Mouse (Mus musculus) liver, embryonic 13.5 days (tissue): ENCODE results near the gene Atp8b4. TPM values are rescaled to one million over a fixed set of nuclear protein-coding genes. Genes with fewer than 3 reads are reported as not detected.

Experiments
- ATAC-seq: fragments of 200-750 bp; cut with Nextera tagmentation; 2 replicates; pipeline ENCODE4 v1.8.0; 2017; ENCODE audit warnings: low read depth, mild to moderate bottlenecking, moderate number of reproducible peaks, moderate library complexity
- DNase-seq: peaks from one replicate; pipeline ENCODE4 v3.0.0; 2022
- H3K27ac ChIP-seq: fragments of 300-500 bp; sonication (generic); 2 replicates; pipeline ENCODE4 v1.5.1; 2015; ENCODE audit warnings: moderate library complexity, mild to moderate bottlenecking, inconsistent platforms
- H3K27me3 ChIP-seq: fragments of 300-500 bp; sonication (generic); 2 replicates; pipeline ENCODE4 v1.6.1; 2015; ENCODE audit warnings: mild to moderate bottlenecking, inconsistent platforms
- H3K36me3 ChIP-seq: fragments of 300-500 bp; sonication (generic); 2 replicates; pipeline ENCODE4 v1.6.1; 2015; ENCODE audit warnings: mild to moderate bottlenecking, inconsistent platforms
- H3K4me1 ChIP-seq: fragments of 300-500 bp; sonication (generic); replicated peaks from 2 replicates; pipeline ENCODE4 v1.6.1; 2015; ENCODE audit warnings: inconsistent platforms
- H3K4me2 ChIP-seq: fragments of 300-500 bp; sonication (generic); 2 replicates; pipeline ENCODE4 v1.6.1; 2015; ENCODE audit warnings: inconsistent platforms, mild to moderate bottlenecking, moderate library complexity
- H3K4me3 ChIP-seq: fragments of 300-500 bp; sonication (generic); replicated peaks from 2 replicates; pipeline ENCODE4 v1.5.1; 2015; ENCODE audit warnings: mild to moderate bottlenecking, inconsistent platforms
- H3K9ac ChIP-seq: fragments of 300-500 bp; sonication (generic); 2 replicates; pipeline ENCODE4 v1.6.1; 2015; ENCODE audit warnings: mild to moderate bottlenecking, inconsistent platforms
- H3K9me3 ChIP-seq: fragments of 300-500 bp; sonication (generic); replicated peaks from 2 replicates; pipeline ENCODE4 v1.6.1; 2016; ENCODE audit warnings: inconsistent platforms
- WGBS: fragments of 180-500 bp; shearing (Covaris S2); methylation state at CpG from one replicate; pipeline ENCODE4 v1.1.7; 2015; ENCODE audit not compliant: insufficient replicate concordance; 5-methylcytosine and 5-hydroxymethylcytosine counted together
- polyA plus RNA-seq: library from polyadenylated mRNA; unstranded; fragments of >200 nt; fragmentation: Nextera tagmentation; extraction: Ambion mirVana; gene quantifications from 2 replicates; pipeline ENCODE4 v1.2.1, GENCODE M21; 2015

Gene Atp8b4
- polyA plus RNA-seq, 1 experiment from 2014 or later, result 4.6 TPM

DNA sequence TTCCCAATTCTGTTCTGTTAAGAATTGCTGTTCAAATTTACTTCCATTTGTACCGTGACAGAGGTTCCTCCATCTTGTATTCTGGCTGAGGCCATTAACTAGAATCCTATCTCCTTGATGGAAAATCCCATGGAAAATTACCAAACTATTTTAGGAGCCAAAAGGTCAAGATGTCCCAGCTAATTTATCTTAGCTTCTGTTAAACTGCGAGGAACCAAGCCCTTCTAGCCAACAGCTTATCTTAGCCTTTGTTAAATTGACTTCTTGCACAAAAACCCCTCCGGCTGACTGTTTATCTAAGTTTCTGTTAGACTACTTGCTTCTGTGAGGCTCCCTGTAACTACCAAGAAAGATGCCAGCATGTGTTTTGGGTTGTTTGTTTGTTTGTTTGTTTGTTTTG is 183.5 kb downstream of the Atp8b4 start:
- no peaks in the 10 kb centered on the region for H3K9me3 ChIP-seq
- no peaks in the 10 kb centered on the region for H3K4me1 ChIP-seq
- ATAC-seq (no peak), DNase-seq (no peak)
- no peak overlapping the region for H3K9ac ChIP-seq
- no peak overlapping the region for H3K27ac ChIP-seq
- H3K27me3 ChIP-seq, result no peaks in the 10 kb centered on the region
- WGBS, result 42% methylated on average over 3 of the region's 3 CpGs
- no peaks in the 10 kb centered on the region for H3K36me3 ChIP-seq
- H3K4me3 ChIP-seq, result no peak overlapping the region
- H3K4me2 ChIP-seq, result no peak overlapping the region

DNA sequence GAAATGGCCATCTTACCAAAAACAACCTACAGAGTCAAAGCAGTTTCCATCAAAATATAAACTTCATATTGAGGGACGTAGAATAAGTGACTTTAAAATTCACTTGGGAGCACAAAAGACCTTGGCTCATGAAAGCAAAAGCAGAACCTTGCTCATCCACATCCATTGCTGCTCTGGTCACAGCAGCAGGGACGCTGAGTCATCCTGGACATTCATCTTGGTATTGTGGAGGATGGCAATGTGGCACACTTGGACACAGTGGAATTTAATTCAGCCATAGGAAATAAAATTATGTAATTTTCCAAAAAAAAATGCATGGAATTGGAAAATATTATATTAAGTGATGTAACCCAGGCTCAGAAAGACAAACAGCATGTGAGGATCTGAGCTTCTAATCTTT is 184.1 kb downstream of the Atp8b4 start:
- DNase-seq, result no peak
- no peaks in the 10 kb centered on the region for H3K4me1 ChIP-seq
- H3K4me2 ChIP-seq, result no peak overlapping the region
- ATAC-seq, result no peak
- WGBS, result 66% methylated on average over 2 of the region's 2 CpGs
- H3K9me3 ChIP-seq, result no peaks in the 10 kb centered on the region
- H3K36me3 ChIP-seq, result no peaks in the 10 kb centered on the region
- no peak overlapping the region for H3K9ac ChIP-seq
- H3K27me3 ChIP-seq, result no peaks in the 10 kb centered on the region
- H3K4me3 ChIP-seq, result no peak overlapping the region
- no peak overlapping the region for H3K27ac ChIP-seq

DNA sequence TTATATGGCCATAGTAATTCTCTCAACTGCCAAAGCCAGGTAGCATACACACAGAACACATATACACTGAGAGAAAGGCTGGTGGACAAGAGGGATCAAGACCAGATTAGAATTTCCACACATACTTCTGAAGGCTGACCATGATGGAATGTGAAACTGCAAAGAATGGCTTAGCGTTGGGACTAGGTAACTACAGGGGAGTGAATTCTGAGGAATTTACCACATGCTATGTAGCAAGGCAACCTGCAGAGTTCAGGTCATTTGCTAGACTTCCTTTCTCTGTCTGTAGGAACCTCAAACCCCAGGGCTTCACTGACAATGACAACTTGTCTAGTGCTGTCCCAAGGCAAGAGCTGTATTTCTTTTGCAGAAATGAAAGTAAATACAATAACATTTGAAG is 189.4 kb downstream of the Atp8b4 start:
- ATAC-seq (no peak), DNase-seq (no peak)
- no peak overlapping the region for H3K4me2 ChIP-seq
- no peak overlapping the region for H3K9ac ChIP-seq
- H3K27ac ChIP-seq, result no peak overlapping the region
- no peak overlapping the region for H3K4me3 ChIP-seq
- 62% methylated on average over 1 of the region's 1 CpGs for WGBS
- no peaks in the 10 kb centered on the region for H3K4me1 ChIP-seq
- H3K27me3 ChIP-seq, result no peaks in the 10 kb centered on the region
- no peaks in the 10 kb centered on the region for H3K9me3 ChIP-seq
- H3K36me3 ChIP-seq, result no peaks in the 10 kb centered on the region

DNA sequence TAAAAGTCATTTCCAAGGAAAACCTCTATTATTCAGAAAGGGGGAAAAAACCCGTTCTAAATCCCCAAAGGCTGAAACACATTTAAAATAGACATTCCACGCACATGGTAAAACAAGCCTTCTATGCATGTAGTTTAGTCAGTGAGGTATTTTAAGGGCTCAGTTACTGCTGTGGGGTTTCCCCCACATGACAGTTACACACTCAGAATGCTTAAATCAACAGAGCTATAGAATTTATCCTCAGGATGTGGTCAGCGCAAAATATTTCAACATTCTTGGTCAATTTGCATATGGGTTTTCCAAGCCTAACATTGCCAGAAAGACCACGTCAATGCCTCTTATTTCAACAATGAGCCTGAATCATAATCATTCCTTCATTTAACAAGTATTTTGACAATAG is 190.5 kb downstream of the Atp8b4 start:
- no peak for DNase-seq
- Histone ChIP-seq H3K4me3 (no peak overlapping the region), H3K4me1 (no peaks in the 10 kb centered on the region), H3K4me2 (no peak overlapping the region), H3K9me3 (no peaks in the 10 kb centered on the region), H3K27ac (no peak overlapping the region), H3K27me3 (no peaks in the 10 kb centered on the region), H3K36me3 (no peaks in the 10 kb centered on the region), H3K9ac (no peak overlapping the region)
- 67% methylated on average over 4 of the region's 4 CpGs for WGBS
- ATAC-seq, result no peak

DNA sequence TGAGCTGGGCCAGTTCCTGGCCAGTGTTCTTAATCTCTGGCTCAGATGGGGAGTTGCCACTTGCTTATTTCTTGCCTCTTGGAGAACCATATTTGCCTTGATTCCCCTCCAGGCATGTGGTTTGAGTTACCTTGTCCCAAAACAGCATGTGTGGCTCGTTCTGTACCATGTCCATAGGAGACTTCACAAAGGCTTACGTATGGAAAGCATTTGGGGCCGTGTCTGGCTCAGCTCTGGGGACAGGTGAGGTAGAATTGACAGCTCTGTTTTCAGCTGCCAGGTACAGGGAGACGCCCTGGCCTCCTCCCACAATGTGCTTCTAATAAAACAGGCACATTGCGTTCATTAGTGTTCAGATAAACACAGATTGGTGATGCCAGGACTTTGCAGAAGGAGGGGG is 195.9 kb downstream of the Atp8b4 start:
- Histone ChIP-seq H3K27ac (no peak overlapping the region), H3K36me3 (no peaks in the 10 kb centered on the region), H3K4me1 (no peaks in the 10 kb centered on the region), H3K4me3 (no peak overlapping the region), H3K27me3 (no peaks in the 10 kb centered on the region), H3K4me2 (no peak overlapping the region), H3K9me3 (no peaks in the 10 kb centered on the region), H3K9ac (no peak overlapping the region)
- ATAC-seq (no peak), DNase-seq (no peak)
- 60% methylated on average over 5 of the region's 5 CpGs for WGBS

DNA sequence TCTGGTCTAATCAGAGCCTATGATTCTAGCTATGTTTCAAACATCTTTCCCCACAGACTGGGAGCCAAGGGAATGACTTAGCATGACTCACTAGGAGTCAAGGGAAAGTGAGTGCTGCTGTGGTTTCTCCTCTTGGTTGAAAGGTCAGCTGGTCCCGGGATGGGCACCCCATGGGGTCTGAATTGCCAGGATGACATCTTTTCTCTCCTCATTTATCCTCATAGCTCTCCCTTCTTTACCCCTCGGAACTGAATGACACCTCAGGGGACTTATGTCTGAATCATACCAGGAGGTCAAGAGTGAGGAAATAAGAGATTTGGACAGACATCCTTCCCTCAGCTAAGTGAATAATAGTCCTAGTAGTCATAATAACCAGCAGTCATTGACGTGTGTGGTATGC is 197.2 kb downstream of the Atp8b4 start:
- Histone ChIP-seq H3K4me3 (no peak overlapping the region), H3K9ac (no peak overlapping the region), H3K36me3 (no peaks in the 10 kb centered on the region), H3K27me3 (no peaks in the 10 kb centered on the region), H3K4me1 (no peaks in the 10 kb centered on the region), H3K9me3 (no peaks in the 10 kb centered on the region), H3K27ac (no peak overlapping the region), H3K4me2 (no peak overlapping the region)
- ATAC-seq (no peak), DNase-seq (no peak)
- WGBS, result 40% methylated on average over 3 of the region's 3 CpGs

DNA sequence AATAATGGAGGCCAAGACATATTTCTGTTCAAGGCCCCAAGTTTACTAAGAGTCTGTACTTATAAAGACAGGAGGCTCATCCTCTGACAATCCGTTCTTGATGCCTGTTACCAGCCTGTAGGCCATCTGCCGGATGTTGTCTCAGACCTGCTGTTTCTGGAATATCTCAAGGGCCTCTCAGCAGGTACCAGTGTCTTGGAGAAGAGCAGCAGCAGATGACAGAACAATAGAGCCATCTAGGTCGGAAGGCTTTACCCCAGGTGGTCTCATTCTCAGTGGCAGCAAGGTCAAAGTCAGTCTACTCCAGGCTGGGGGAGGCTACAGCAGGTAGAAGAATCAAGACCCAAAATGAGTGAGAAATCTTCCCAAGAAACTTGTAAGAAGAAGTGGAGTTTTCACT is 198.1 kb downstream of the Atp8b4 start:
- H3K27ac ChIP-seq, result no peak overlapping the region
- no peaks in the 10 kb centered on the region for H3K9me3 ChIP-seq
- H3K27me3 ChIP-seq, result no peaks in the 10 kb centered on the region
- no peaks in the 10 kb centered on the region for H3K36me3 ChIP-seq
- no peak overlapping the region for H3K4me3 ChIP-seq
- no peak for DNase-seq
- WGBS, result 51% methylated on average over 3 of the region's 3 CpGs
- ATAC-seq, result no peak
- no peak overlapping the region for H3K4me2 ChIP-seq
- no peak overlapping the region for H3K9ac ChIP-seq
- no peaks in the 10 kb centered on the region for H3K4me1 ChIP-seq

DNA sequence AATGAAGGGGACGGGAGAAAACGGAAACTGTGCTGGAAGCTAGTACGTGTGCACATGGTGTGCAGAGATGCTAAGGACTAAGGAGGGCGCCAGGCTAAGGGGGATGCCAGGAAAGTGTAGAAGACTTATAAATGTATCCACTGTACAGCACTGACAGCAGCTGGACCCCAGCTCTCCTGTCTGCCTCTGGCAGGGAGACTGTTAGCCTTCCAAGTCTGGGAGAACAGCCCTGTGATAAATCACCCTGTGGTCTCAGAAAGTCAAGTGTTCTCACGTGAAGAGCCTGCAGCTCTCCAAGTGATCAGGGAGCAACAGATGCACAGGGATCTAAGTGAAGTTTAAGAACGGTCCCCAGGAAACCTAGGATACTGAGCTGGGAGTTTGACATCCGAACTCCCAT is 209.8 kb downstream of the Atp8b4 start:
- ATAC-seq (no peak), DNase-seq (no peak)
- H3K4me1 ChIP-seq, result no peaks in the 10 kb centered on the region
- no peaks in the 10 kb centered on the region for H3K36me3 ChIP-seq
- no peak overlapping the region for H3K4me3 ChIP-seq
- WGBS, result 60% methylated on average over 7 of the region's 7 CpGs
- H3K4me2 ChIP-seq, result no peak overlapping the region
- H3K27me3 ChIP-seq, result no peaks in the 10 kb centered on the region
- H3K9me3 ChIP-seq, result no peaks in the 10 kb centered on the region
- no peak overlapping the region for H3K27ac ChIP-seq
- no peak overlapping the region for H3K9ac ChIP-seq

DNA sequence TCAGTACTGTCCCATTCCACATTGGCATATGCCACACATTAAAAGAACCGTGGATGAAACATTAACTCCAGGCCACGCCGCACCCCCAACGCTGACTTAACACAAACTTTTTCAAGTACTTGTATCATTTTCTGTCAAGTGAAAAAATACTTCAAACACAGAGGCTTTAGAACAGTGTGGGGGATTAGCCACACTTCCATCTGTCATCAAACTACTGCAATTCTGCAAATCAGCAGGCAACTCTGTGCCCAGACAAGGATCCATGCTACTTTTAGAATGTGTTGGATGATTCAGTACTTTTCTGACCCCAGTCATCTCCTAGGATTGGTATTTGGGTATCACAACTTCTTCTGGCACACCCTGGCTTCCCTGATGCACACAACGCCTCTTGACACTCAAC is 212.5 kb downstream of the Atp8b4 start:
- H3K4me2 ChIP-seq, result no peak overlapping the region

DNA sequence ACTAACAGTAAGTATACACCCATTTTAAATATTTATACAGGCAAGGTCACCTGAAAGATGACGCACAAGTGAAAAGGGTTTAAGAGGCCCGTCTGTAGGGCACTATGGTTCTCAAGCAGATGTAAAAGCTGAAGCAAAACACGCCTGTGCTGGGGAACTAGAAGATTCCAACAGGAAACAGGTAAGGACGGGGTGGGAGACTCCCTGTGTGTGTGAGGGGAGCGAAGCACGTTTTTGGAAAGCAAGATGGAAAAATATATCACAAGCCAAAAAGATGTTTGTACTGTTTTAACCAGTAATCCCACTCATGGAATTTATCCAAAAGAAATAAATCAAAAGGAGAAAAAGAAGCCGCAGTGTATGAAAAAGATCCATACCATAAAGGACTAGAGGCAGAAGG is 214.1 kb downstream of the Atp8b4 start:
- Histone ChIP-seq H3K9ac (no peak overlapping the region), H3K4me1 (no peaks in the 10 kb centered on the region), H3K4me3 (no peak overlapping the region), H3K4me2 (no peak overlapping the region), H3K36me3 (no peaks in the 10 kb centered on the region), H3K9me3 (no peaks in the 10 kb centered on the region), H3K27me3 (no peaks in the 10 kb centered on the region; the same call in 1 of the 2 replicates), H3K27ac (no peak overlapping the region)
- ATAC-seq, result no peak
- 60% methylated on average over 7 of the region's 7 CpGs for WGBS
- no peak for DNase-seq

More for the DNA sequence above, 212.5 kb downstream of the Atp8b4 start:
- H3K9me3 ChIP-seq, result no peaks in the 10 kb centered on the region
- no peak overlapping the region for H3K9ac ChIP-seq
- H3K4me3 ChIP-seq, result no peak overlapping the region
- no peaks in the 10 kb centered on the region for H3K4me1 ChIP-seq
- no peak for ATAC-seq
- H3K36me3 ChIP-seq, result no peaks in the 10 kb centered on the region
- no peaks in the 10 kb centered on the region for H3K27me3 ChIP-seq
- H3K27ac ChIP-seq, result no peak overlapping the region
- 73% methylated on average over 5 of the region's 5 CpGs for WGBS
- DNase-seq, result no peak

DNA sequence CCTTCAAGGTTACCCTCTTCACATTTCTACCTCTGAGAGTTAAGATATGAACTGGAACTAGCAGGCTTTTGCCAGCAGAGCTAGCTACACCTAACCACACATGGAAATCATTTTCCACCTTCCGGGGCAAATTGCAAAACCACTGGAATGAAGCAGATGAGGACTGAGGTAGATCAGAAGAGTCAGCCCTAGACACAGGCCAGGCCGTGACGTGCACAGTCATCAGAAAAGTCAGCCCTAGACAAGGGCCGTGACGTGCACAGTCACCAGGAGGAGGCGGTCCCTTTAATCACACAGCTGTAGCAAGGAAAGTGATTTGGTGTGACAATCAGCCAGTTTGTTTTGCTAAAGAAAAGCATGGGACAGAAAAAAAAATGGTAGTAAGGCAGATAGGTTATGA is 216.4 kb downstream of the Atp8b4 start:
- ATAC-seq, result no peak
- H3K27ac ChIP-seq, result no peak overlapping the region

DNA sequence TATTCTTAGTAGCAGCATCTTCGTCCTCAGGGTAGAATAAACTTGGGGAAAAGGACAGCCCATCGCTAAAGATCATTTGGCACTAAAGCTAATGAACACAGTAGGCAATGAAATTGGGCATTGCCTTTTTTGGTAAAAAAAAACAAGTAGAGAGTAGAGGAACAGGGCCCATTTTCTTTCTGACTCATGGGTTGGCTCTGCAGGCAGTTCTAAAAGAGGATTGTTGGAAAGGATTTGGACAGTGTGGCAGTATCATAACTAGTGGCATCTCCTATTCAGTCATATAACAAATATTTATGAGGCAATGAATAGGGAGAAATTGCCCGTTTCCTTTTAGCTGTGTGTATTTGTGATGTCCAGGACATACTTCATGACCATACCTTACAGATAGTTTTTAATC is 217.4 kb downstream of the Atp8b4 start:
- WGBS, result 51% methylated on average over 3 of the region's 3 CpGs
- Histone ChIP-seq H3K4me1 (no peaks in the 10 kb centered on the region), H3K4me3 (no peak overlapping the region), H3K36me3 (no peaks in the 10 kb centered on the region), H3K9me3 (no peaks in the 10 kb centered on the region), H3K9ac (no peak overlapping the region), H3K27me3 (no peaks in the 10 kb centered on the region; the same call in 1 of the 2 replicates), H3K4me2 (no peak overlapping the region), H3K27ac (no peak overlapping the region)
- DNase-seq, result no peak
- no peak for ATAC-seq

More for the DNA sequence above, 216.4 kb downstream of the Atp8b4 start:
- H3K9me3 ChIP-seq, result no peaks in the 10 kb centered on the region
- H3K36me3 ChIP-seq, result no peaks in the 10 kb centered on the region
- no peak for DNase-seq
- H3K4me1 ChIP-seq, result no peaks in the 10 kb centered on the region
- WGBS, result 73% methylated on average over 6 of the region's 6 CpGs
- H3K27me3 ChIP-seq, result no peaks in the 10 kb centered on the region; the same call in 1 of the 2 replicates
- no peak overlapping the region for H3K9ac ChIP-seq
- no peak overlapping the region for H3K4me3 ChIP-seq
- H3K4me2 ChIP-seq, result no peak overlapping the region
